Mouse (Mus musculus) left cerebral cortex, adult 11 months (tissue): Measurements from ENCODE around the gene Rtn3.

Experiments used
- DNase-seq: peaks from one replicate; pipeline ENCODE4 v3.0.0; 2022; ENCODE audit warnings: low spot score

Gene Rtn3

GRCm38 (mm10) chr19:7487680-7488079, 4.6 kb upstream of the Rtn3 start:
- no peak for DNase-seq

- DNase-seq, result no peak
Measured at GRCm38 (mm10) chr19:7484076-7484475, 995 bp upstream of the Rtn3 start.

GRCm38 (mm10) chr19:7483512-7483882, 416 bp upstream of the Rtn3 start:
- peak; percentile 80 for DNase-seq

- no peak for DNase-seq
Measured at GRCm38 (mm10) chr19:7482266-7482598, 849 bp downstream of the Rtn3 start.

GRCm38 (mm10) chr19:7481541-7482265, 1.4 kb downstream of the Rtn3 start:
- peak; percentile 44 for DNase-seq

GRCm38 (mm10) chr19:7479751-7480248, 3.3 kb downstream of the Rtn3 start:
- DNase-seq, result no peak

GRCm38 (mm10) chr19:7470643-7471042, 12.4 kb downstream of the Rtn3 start:
- DNase-seq, result no peak

GRCm38 (mm10) chr19:7467915-7468314, 15.2 kb downstream of the Rtn3 start:
- DNase-seq, result no peak

- DNase-seq, result no peak
Measured at GRCm38 (mm10) chr19:7459370-7459769, 23.7 kb downstream of the Rtn3 start.

GRCm38 (mm10) chr19:7458901-7459300, 24.2 kb downstream of the Rtn3 start:
- no peak for DNase-seq

- DNase-seq, result no peak
Measured at GRCm38 (mm10) chr19:7456803-7457202, 26.3 kb downstream of the Rtn3 start.

- no peak for DNase-seq
Measured at GRCm38 (mm10) chr19:7445596-7445995, 37.5 kb downstream of the Rtn3 start.

GRCm38 (mm10) chr19:7445105-7445504, 38.0 kb downstream of the Rtn3 start:
- no peak for DNase-seq

GRCm38 (mm10) chr19:7441493-7441892, 41.6 kb downstream of the Rtn3 start:
- no peak for DNase-seq

- no peak for DNase-seq
Measured at GRCm38 (mm10) chr19:7438295-7438694, 44.8 kb downstream of the Rtn3 start.

- peak; percentile 63 for DNase-seq
Measured at GRCm38 (mm10) chr19:7436061-7436970, 46.8 kb downstream of the Rtn3 start.

- DNase-seq, result no peak
Measured at GRCm38 (mm10) chr19:7434887-7435286, 48.2 kb downstream of the Rtn3 start.

- DNase-seq, result no peak
Measured at GRCm38 (mm10) chr19:7425398-7425775, 57.7 kb downstream of the Rtn3 start.

GRCm38 (mm10) chr19:7424590-7425397, 58.3 kb downstream of the Rtn3 start:
- no peak for DNase-seq

- no peak for DNase-seq
Measured at GRCm38 (mm10) chr19:7424131-7424530, 59.0 kb downstream of the Rtn3 start.

GRCm38 (mm10) chr19:7423656-7424030, 59.4 kb downstream of the Rtn3 start:
- no peak for DNase-seq

- peak; percentile 58 for DNase-seq
Measured at GRCm38 (mm10) chr19:7423028-7423655, 59.9 kb downstream of the Rtn3 start.
